Mouse (Mus musculus): ENCODE data around the gene She.
"Not testable (repeated sequence)": the region's sequence is repeated elsewhere in the genome, so short reads cannot be mapped to it uniquely, and the experiment has no call there.

Gene She

DNA sequence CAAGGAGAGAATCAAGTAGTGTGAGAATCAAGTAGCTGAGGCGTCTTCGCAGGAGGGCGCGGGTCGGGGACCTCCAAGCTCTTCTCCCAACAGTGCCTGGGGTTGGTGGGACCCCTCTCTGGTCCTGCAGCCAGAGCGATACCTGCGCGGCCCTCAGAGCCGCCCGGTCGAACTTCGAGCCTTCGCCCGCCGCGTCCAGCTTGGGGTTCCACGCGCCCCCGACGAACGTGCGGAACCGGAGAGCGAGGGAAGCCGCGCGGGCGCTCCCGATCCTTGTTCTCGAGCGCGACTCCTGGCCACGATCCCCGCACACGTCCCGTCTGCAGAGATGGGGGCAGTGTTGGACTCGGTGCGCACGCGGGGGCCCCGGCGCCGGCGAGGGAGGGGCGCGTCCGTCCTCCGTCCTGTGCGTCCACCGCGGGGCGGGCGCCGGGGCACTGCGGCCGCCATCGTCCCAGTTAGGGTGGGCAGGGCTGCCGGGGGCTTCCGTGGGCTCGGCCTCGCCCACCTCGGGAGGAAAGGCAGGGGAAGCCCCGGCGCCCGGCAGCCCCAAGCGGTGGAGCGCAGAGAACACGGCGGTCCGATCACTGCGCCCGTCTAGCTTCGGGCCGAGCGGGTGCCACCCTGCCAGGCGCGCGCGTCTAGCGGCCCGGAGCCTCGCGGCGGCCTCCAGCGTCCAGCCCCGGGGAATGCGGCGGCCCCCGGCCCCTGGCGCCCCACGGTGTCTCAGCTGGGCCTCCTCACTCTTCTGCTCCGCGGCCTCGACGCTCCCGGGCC lies at the start of gene She:
Gene She, plus strand, starts transcription at position 556 of the 777 bp plus-strand sequence.
- DNase-seq (ENCODE audit: low read depth, low spot score), result no peak

DNA sequence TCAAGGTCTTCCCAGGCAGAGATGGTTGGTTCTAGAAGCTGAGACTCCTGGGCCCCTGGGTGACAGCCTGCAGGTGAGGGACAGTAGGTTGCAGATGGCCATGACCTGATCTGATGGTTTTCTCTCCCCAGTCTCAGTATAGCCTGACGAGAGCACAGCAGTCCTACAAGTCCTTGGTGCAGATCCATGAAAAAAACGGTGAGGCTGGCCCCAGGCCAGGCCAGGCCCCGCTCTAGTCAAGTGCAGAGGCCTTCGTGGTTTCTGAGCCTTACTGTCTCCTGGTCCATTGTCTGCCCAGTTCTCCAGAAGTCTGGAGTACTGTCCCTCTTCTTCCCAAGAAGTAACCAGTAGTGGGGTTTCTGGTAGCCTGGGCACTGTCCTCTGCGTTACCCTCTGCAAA lies 49.5 kb upstream of the She start:
- no peak for DNase-seq (ENCODE audit: low read depth, low spot score)

DNA sequence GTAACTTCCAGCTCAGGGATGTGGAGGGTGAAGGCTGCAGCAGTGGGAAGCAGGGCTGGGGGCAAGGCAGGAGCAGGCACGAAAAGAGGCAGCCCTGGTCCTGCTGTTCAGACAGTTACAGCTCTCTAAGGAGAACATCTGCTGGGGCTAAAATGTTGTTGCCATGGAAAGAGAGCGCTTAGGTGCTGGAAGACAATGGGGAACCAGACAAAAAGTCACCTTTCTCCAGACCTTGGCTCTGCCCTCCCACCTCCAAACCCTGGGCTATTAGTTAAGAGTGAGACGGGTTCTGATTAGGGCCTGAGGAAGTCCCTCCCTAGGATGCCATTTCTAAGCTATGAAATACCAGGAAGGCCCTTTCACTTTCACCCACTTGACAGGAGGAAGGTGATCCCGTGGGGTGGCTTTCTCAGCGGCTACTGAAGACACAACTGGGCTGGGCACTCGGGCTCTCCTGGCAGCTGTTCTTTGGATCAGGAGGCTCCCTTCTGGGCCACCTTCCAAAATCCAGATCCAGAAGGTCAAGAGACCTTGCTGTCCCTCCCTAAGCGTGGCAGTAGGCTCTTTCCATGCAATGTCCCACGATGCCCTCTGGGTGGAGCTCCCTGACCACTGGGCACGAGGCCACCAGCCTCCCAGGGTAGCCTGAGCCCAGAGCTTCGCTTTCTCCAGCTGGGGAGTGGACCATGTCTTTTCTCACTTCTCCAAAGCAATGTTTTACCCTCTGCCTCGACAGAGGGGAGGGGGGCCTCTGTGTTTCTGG lies 46.0 kb upstream of the She start:
- DNase-seq (ENCODE audit: low read depth, low spot score), result peak; percentile 30

DNA sequence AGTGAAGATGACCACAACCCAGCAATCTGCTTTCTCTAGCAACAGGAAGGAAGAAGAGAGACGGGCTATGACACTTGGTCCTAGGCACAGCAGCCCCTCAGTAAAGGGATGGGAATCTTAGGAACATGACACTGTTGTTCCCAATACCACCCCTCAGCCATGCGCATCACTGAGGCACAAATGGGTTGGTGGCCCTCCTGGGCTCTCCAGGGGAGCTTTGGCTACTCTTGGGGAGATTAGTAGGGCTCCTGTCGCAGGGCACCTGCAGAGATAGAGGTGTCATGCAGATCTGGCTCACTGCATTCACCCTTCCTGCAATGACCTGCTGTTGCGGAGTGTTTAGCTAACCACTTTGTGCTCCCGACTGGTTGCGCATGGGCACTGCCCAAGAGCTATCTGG lies 44.9 kb upstream of the She start:
- no peak for DNase-seq (ENCODE audit: low read depth, low spot score)

DNA sequence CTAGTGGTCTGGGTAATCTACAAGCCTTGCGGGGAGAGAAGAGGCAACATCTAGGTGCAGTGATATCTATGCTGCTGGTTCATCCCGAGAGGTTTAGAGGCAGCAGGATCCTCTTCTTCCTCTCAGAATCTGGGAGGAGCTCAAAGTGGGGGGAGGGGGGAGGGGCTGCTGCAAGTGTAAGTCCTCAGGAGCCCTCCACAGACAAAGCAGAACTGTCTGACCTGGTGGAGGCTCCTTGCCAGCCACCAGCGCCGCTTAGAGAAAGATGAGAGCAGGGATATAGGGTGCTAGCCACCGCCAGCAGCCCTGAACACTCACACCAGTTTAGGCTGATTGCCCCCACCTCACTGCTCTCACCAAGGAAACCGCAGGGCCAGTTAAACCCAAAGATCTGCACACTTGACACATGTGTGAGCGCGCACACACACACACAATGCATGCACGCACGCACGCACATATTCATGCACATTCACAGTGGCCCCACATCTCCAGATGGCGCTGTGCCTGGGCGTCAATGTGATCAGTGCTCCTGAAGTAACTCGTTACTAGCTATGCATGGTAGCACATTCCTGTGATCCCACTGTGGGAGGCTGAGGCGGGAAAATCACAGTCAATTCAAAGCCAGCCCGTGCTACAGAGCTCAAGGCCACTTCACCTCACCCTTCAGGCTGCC lies 42.4 kb upstream of the She start:
- DNase-seq (ENCODE audit: low read depth, low spot score), result no peak

GRCm38 (mm10) chr3:89794616-89795015 lies 36.6 kb upstream of the She start:
- DNase-seq (ENCODE audit: low read depth, low spot score), result no peak

GRCm38 (mm10) chr3:89795746-89796145 lies 35.4 kb upstream of the She start:
- no peak for DNase-seq (ENCODE audit: low read depth, low spot score)

- DNase-seq (ENCODE audit: low read depth, low spot score), result no peak
Observed at GRCm38 (mm10) chr3:89796358-89796757, 34.8 kb upstream of the She start.

DNA sequence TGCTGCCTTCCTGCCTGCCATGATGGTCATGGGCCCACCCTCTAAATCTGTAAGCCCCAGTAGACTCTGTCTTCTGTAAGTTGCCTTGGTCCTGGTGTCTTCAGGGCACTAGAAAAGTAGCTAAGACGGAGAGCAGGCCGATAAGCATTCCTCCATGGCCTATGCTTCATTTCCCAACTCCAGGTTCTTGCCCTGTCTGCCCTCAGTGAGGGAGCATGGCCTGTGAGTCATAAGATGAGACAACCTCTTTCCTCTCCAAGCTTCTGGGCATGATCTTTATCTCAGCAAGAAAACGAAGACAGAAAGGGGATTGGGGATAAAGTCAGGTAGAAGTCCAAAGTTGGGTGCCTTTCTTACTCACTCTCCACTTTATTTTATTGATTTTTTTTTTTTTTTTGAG lies 32.7 kb upstream of the She start:
- no peak for DNase-seq (ENCODE audit: low read depth, low spot score)

DNA sequence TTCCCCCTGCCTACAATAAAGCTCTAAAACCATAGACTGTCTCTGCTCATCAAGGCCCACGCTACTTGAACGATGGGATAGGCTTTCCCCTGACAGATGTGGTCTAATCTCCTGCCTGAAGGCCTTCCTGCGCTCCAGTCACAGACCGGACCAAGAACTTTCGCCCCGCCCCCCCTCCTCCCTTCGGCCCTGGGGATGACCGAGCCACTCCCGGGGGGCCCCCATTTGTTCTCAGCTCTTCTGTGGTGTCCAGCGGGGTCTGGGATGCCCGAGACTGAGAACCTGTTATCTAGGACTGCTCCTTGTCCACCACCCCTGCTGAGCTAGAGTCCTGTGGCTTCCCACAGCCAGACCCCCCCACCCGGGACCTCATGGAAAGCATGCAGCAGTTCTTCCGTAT lies 31.7 kb upstream of the She start:
- no peak for DNase-seq (ENCODE audit: low read depth, low spot score)

GRCm38 (mm10) chr3:89800078-89800477 lies 31.1 kb upstream of the She start:
- not testable (repeated sequence) for DNase-seq (ENCODE audit: low read depth, low spot score)

- no peak for DNase-seq (ENCODE audit: low read depth, low spot score)
Observed at GRCm38 (mm10) chr3:89800774-89801506, 30.2 kb upstream of the She start.

DNA sequence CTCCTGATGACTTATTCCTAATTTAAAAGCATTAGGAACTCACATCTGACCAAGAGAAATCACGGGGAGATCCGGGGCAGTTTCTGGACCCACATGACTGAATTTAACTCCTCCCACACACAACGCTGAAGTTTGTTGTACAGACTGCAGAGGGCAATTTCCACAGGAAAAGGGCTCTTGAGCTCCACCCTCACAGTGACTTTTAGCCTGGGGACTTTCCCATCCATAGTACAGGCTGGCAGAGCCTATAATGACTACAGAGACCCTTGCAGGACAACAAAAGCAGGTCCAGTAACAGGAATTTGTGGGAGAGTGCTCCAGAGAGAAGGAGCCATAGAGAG lies 29.7 kb upstream of the She start:
- no peak for DNase-seq (ENCODE audit: low read depth, low spot score)

DNA sequence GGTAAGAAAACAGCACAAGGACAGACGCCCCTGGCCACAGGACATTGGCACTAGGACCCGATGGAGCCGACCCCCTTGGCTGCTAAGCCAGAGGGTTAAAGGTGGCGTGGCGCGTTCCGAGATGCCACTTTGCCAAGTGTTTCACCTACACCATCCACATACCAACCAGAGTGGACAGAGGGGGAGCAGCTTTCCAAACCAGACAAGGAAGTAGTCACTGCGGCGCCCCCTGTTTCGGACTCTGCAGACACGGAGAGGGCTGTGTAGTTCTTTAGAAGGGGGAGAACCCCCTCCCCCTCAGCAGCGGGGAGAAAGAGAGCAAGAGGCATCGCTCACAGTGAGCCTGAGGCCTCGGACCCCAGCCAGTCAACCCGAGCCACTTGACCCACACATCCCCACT lies 28.3 kb upstream of the She start:
- no peak for DNase-seq (ENCODE audit: low read depth, low spot score)

- no peak for DNase-seq (ENCODE audit: low read depth, low spot score)
Observed at GRCm38 (mm10) chr3:89805179-89805578, 26.0 kb upstream of the She start.

GRCm38 (mm10) chr3:89806751-89807150 lies 24.4 kb upstream of the She start:
- no peak for DNase-seq (ENCODE audit: low read depth, low spot score)

DNA sequence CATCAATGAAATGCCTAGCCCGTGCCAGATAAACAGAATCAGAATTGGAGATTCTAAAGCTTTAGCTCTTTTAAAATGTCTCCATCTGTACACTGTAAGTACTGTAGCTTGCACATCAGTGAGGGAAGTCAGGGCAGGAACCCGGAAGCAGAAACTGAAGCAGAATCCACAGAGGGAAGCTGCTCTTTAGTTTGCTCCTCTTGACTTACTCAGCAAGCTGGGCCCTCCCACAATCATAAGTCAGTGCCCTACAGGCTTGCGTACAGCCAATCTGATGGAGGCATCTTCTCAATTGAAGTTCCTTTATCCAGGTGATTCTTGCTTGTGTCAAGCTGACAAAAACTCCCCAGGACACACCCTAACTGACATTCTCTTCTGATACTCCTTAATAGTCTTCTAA lies 24.0 kb upstream of the She start:
- no peak for DNase-seq (ENCODE audit: low read depth, low spot score)

GRCm38 (mm10) chr3:89807881-89808280 lies 23.3 kb upstream of the She start:
- no peak for DNase-seq (ENCODE audit: low read depth, low spot score)

- DNase-seq (ENCODE audit: low read depth, low spot score), result no peak
Observed at GRCm38 (mm10) chr3:89808638-89809037, 22.5 kb upstream of the She start.

DNA sequence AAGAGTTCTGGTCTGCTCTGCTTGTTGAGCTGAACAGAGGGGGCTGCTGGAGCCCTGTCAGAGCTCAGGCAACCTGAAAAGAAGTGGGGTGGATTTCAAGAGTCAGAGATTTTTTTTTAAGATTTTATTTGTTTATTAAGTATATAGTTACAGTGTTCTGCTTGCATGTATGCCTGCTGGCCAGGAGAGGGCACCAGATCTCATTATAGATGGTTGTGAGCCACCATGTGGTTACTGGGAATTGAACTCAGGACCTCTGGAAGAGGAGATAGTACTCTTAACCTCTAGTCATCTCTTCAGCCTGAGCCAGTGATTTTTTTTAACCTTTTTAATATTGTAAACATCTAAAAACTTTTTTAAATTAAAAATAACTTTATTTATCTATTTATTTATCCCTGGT lies 20.3 kb upstream of the She start:
- DNase-seq (ENCODE audit: low read depth, low spot score), result no peak

DNA sequence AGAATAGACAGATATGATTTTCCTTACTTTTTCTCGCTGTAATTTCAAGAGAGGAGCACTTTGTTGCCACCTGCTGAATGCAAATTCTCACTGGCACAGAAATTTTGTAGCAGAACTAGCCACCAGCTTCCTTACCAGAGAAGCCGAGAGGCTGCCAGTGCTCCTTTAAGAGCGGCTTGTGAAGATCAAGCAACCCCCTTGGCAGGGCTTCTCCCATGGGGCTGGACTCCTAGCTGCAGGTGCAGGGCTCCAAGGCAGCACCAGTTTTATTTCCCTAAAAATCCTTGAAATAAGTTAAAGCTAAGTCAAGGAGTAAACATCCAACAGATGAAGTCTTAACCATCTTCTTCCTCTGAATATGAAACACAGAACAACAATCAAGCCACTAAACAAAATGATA lies 19.0 kb upstream of the She start:
- no peak for DNase-seq (ENCODE audit: low read depth, low spot score)

DNA sequence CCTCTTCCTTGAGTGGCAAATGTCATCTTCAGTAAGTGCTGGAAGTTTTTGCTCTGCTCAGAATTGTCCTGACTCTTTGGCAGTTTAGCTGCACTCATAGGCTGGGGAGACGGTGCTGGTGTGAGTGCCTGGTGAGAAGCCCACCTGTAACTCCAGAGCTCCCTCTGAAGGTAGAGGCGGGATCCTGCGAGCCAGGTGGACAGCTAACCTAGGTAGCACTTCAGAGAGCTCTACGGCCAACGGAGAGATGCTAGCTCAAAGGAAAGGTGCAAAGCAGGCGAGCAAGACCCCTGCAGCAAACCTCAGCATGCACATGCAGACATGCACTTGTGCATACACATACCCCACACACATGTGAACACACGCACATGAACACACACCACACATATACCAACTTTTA lies 17.1 kb upstream of the She start:
- DNase-seq (ENCODE audit: low read depth, low spot score), result no peak

All from retina, adult 2 months (tissue).